Mouse (Mus musculus) MEL-GATA-1-ER (cell line): Measurements from ENCODE around the gene Gm47841.

Source experiments
- DNase-seq: peaks from one replicate; pipeline ENCODE4 v3.0.0-alpha.2; 2012; ENCODE audit warnings: low read depth; ENCODE audit errors: extremely low read depth

Gm47841 gene

GRCm38 (mm10) chr15:101047194-101047555 is at the start of gene Gm47841:
Gene Gm47841 (minus strand): TSS chr15:101047397.
- DNase-seq = no peak

DNA sequence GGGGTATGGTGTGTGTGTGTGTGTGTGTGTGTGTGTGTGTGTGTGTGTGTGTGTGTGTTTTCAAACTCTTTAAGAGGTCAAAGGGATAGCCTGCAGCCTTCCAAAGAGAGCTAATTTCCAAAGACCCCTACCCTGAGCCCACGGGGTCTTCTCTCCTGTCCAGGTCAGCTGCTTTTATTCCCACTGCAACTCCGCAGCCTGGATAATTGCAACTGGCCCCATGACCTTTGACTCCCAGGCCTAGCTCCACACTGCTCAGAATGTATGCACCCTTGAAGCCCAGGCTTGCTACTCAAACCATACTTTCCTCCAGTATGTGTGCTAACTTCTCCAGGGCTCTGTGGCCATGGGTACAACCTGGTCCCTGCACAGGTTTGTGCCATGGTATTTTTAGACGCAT is 48.2 kb upstream of the Gm47841 start:
- DNase-seq = no peak

GRCm38 (mm10) chr15:101094979-101095378 is 47.8 kb upstream of the Gm47841 start:
- DNase-seq = no peak

DNA sequence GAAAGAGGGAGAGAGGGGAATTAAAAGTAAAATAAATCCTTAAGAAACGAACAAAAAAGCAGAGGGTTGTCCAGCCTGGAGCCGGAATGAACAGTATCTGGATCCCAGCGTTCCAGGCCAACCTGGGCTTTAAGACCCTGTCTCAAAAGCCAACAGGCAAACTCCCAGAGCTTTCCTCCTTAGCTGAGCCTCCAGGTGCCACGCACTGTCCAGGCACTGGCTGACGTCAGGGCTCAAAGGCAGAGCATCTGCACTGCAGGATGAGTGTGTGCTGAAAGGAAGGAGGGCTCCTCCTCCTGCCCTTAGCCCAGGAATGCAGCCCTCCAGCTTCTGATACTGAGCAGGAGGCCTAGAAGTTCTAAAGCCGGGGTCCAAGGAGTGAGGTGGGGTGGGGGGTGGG is 46.8 kb upstream of the Gm47841 start:
- no peak for DNase-seq

GRCm38 (mm10) chr15:101092829-101093648 is 45.8 kb upstream of the Gm47841 start:
- DNase-seq = no peak

GRCm38 (mm10) chr15:101092121-101092828 is 45.1 kb upstream of the Gm47841 start:
- DNase-seq = no peak

DNA sequence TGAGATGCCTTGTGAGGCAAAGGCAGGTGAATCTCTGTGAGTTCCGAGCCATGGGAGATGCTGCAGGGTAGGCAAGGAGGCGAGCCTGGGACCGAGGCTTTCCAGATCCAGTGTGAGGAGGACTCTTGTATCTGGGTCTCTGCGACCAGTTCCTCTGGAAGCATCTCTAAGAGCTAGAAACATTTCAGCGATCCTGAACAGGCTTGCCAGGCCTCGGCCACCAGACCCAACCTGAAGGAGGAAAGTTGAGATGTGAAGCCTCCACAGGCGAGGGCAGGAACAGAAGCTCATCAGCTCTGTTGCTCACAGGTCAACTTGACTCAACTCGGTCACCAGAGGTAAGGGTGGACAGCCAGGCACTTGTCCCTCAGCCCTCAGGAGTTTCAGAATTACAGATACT is 44.4 kb upstream of the Gm47841 start:
- DNase-seq = no peak

GRCm38 (mm10) chr15:101088291-101088690 is 41.1 kb upstream of the Gm47841 start:
- no peak for DNase-seq

GRCm38 (mm10) chr15:101086956-101087355 is 39.8 kb upstream of the Gm47841 start:
- DNase-seq = no peak

GRCm38 (mm10) chr15:101086451-101086850 is 39.3 kb upstream of the Gm47841 start:
- no peak for DNase-seq

DNA sequence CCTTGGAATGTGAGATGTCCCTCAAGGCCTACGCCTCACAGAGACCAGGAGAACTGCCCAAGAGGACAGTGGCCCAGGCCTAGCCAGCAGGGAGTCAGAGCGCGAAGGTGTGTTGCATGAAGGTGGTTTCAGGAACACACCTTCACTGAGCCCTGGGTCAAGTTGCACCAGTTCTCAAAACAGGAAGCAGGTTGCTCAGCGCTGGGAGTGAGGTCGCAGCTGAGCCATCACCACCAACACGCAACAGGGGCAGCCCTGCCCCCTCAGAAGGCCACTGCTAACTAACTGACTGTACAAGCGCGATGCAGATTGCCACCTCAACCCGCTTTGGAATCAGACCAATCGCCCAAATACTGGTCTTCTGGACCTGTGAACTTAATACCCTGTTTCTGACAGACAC is 37.3 kb upstream of the Gm47841 start:
- no peak for DNase-seq

DNA sequence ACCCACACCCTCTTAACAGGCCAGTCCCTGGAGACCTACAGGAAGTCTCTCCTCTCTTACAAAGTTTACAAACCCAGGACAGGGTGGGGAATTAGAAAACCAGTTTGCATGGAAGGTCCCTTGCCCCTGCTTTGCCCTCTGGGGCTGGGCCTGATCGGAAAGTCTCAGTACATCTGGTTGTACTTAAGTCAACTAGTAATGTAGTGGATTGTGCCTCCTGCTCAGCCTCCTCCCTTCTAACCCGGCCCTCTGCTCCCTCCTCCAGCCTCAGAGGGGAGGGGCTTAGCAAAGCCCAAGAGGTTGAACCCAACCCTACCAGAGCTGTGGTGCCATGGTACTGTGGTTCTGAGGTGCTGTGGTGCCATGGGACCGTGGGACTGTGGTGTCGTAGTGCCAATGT is 35.0 kb upstream of the Gm47841 start:
- DNase-seq = no peak

DNA sequence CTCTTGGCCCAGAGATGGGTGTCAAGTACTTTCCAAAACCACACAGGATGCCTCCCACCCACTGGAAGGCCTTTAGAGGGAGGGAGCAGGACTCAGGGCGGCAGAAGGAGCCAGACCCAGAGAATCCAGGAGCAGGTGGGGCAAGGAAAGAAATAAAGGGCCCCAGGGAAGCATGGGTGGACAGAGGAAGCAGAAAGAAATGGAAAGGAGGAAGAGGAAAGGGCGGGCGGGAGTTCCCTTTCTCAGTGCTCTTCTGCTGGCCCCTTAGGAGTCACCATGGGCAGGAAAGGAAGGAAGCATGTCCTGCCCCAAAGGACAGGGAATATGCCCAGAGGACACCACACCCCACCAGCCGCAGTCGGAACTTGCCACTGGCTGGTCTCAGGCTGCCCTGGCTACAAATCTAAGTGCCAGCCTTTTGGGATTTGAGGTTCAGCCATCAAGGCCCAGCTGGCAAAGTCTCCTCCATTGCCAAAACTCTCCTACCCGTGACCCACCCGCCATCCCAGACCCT is 33.9 kb upstream of the Gm47841 start:
- DNase-seq = no peak

DNA sequence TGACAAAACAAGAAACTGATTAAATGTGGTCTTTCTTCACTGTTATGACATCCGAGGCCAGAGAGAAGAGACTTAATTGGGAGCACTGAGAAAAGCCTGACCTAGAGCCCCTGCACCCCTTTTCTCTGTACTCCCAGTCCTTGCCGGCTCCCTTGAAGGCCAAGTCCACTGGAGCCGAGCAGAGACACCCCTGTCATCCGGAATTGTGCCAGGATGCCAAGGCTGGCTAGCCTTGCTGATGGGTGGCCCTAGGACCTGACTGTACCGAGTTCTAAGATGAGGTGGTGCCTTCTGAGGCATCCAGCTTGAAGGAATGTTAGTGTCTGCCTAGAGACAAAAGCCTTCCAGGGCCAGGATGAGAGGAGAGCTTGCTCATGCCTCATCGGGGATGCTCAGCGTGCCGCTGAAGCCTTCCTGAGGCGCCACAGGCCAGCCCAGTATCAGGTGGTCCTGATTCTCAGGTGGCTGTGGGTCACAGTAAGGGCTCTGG is 32.9 kb upstream of the Gm47841 start:
- DNase-seq = no peak

- no peak for DNase-seq
Observed at GRCm38 (mm10) chr15:101078731-101079156, 31.5 kb upstream of the Gm47841 start.

- no peak for DNase-seq
Observed at GRCm38 (mm10) chr15:101077813-101078730, 30.9 kb upstream of the Gm47841 start, which contains the start of gene Fignl2. Gene Fignl2 (minus strand): TSS chr15:101078567.

DNA sequence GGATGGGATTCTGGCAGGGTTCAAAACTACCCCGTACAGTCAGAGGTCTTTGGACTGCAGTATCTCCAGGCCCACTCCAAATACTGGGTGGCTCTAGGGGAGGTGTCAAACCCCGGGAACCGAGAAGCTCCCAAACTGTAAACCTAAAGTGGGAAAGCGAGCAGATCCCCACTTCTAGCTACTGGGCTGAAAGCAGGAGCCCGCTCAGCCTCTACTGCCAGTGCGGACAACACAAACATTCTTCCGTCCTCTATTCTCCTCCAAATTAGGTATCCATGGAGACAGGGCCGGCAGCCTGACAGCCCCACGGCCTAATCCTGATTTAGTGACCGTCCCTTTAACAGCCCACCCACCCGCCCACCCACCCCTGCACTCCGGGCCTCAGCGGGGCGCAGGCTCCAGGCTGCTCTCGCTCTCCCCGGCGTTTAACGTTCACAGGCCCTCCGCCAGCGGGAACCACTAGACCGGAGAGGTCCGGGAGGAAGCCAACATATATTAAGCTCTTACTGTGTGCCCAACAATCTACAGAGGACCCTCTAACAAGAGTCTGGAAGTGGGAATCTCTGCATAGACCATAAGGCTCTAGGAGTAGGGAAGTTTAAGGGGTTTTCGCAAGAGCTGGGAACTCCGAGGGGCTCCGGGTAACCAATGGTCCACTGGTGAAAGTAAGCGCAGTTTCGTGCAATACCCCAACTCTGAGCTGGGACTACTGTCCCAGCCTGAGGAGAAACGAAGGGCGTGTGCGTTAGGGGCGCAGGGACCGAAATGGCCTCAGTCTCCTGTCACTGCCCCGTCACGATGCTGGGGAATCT is 30.0 kb upstream of the Gm47841 start:
- no peak for DNase-seq

GRCm38 (mm10) chr15:101076071-101077000 is 29.1 kb upstream of the Gm47841 start:
- no peak for DNase-seq

DNA sequence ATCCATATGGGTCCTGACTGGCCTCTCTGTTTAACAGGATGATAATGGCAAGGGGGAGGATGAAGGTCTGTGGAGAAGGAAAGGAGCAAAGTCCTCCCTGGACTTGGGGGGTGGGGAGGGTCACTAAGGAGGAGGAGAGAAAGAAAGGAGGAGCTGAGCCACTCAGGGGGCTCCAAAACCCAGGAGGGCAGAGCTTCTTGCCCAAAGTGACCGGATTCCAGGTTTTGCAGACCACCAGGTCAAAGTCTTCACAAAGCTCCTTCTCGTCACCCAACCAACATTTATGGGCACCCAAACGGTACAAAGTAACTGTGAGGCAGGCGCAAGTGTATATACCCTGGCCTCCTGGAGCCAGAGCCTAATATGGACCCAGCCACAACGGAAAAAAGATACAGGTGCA is 28.5 kb upstream of the Gm47841 start:
- DNase-seq = no peak
